Mouse (Mus musculus): ENCODE results near the gene Pla2g2d.
"Not testable (repeated sequence)": the region's sequence is repeated elsewhere in the genome, so short reads cannot be mapped to it uniquely, and the experiment has no call there.

The Pla2g2d gene

GRCm38 (mm10) chr4:138782098-138782497 is 6.6 kb downstream of the Pla2g2d start:
- DNase-seq (ENCODE audit: low spot score), result no peak

GRCm38 (mm10) chr4:138785721-138786120 is 10.2 kb downstream of the Pla2g2d start:
- DNase-seq (ENCODE audit: low spot score), result no peak

GRCm38 (mm10) chr4:138786141-138786540 is 10.6 kb downstream of the Pla2g2d start:
- DNase-seq (ENCODE audit: low spot score), result no peak

GRCm38 (mm10) chr4:138788381-138788780 is 12.8 kb downstream of the Pla2g2d start:
- DNase-seq (ENCODE audit: low spot score), result no peak

GRCm38 (mm10) chr4:138791452-138791851 is 15.9 kb downstream of the Pla2g2d start:
- no peak for DNase-seq (ENCODE audit: low spot score)

- no peak for DNase-seq (ENCODE audit: low spot score)
Observed at GRCm38 (mm10) chr4:138792599-138792998, 17.1 kb downstream of the Pla2g2d start.

GRCm38 (mm10) chr4:138793276-138793675 is 17.7 kb downstream of the Pla2g2d start:
- DNase-seq (ENCODE audit: low spot score), result no peak

- DNase-seq (ENCODE audit: low spot score), result no peak
Observed at GRCm38 (mm10) chr4:138794344-138794743, 18.8 kb downstream of the Pla2g2d start.

- DNase-seq (ENCODE audit: low spot score), result no peak
Observed at GRCm38 (mm10) chr4:138796513-138797216, 21.1 kb downstream of the Pla2g2d start.

- DNase-seq (ENCODE audit: low spot score), result no peak
Observed at GRCm38 (mm10) chr4:138797217-138797570, 21.7 kb downstream of the Pla2g2d start.

- DNase-seq (ENCODE audit: low spot score), result no peak
Observed at GRCm38 (mm10) chr4:138800134-138800744, 24.7 kb downstream of the Pla2g2d start.

GRCm38 (mm10) chr4:138801631-138802030 is 26.1 kb downstream of the Pla2g2d start:
- no peak for DNase-seq (ENCODE audit: low spot score)

- no peak for DNase-seq (ENCODE audit: low spot score)
Observed at GRCm38 (mm10) chr4:138802917-138803316, 27.4 kb downstream of the Pla2g2d start.

- no peak for DNase-seq (ENCODE audit: low spot score)
Observed at GRCm38 (mm10) chr4:138805248-138805647, 29.7 kb downstream of the Pla2g2d start.

GRCm38 (mm10) chr4:138806160-138806559 is 30.6 kb downstream of the Pla2g2d start:
- DNase-seq (ENCODE audit: low spot score), result no peak

- no peak for DNase-seq (ENCODE audit: low spot score)
Observed at GRCm38 (mm10) chr4:138806920-138807541, 31.5 kb downstream of the Pla2g2d start.

GRCm38 (mm10) chr4:138816166-138816565 is 40.6 kb downstream of the Pla2g2d start:
- DNase-seq (ENCODE audit: low spot score), result no peak

- DNase-seq (ENCODE audit: low spot score), result no peak
Observed at GRCm38 (mm10) chr4:138817736-138818135, 42.2 kb downstream of the Pla2g2d start.

- no peak for DNase-seq (ENCODE audit: low spot score)
Observed at GRCm38 (mm10) chr4:138819101-138819500, 43.6 kb downstream of the Pla2g2d start.

- DNase-seq (ENCODE audit: low spot score), result no peak
Observed at GRCm38 (mm10) chr4:138821036-138821435, 45.5 kb downstream of the Pla2g2d start.

- not testable (repeated sequence) for DNase-seq (ENCODE audit: low spot score)
Observed at GRCm38 (mm10) chr4:138824161-138824560, 48.6 kb downstream of the Pla2g2d start.

- DNase-seq (ENCODE audit: low spot score), result no peak
Observed at GRCm38 (mm10) chr4:138824660-138825059, 49.1 kb downstream of the Pla2g2d start.
